In the genomic region with DNA sequence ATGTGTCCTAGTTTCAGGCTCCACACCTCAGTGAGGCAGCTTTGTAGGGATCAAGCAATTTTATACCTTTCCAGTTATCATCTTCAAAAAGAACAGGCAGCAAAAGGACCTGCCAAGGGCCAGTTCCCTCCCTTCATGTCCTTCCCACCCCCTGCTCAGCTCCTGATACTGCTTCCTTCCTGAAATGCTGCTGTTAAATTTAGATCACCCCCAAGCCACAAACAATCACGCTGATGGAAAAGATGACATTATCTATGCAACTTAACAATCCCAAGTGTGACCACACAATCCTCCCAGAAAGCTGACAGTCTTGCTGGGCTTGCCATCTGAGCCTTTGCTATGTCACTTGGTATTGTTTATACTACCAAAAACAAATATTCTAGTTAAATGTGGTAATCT, we compare ENCODE assay signal across 10 mouse cellular contexts. TPM values are rescaled to one million over a fixed set of nuclear protein-coding genes. Genes with fewer than 3 reads are reported as not detected.
DNase-seq lines count a peak whose midpoint lies in the region; ATAC-seq lines count a peak whose summit lies in the region.
"Had no signal": no experiment of that assay in that cellular context is flagged by ENCODE, and none has a peak within 500 bp of the region (broad histone marks: within the 10 kb centered on the region; RNA-seq: fewer than 3 reads in every experiment).

No protein-coding gene starts in this region.

- H3K9me3 ChIP-seq in liver, embryonic 15.5 days (replicated peaks), result no peaks in the 10 kb centered on the region
- no peaks in the 10 kb centered on the region for H3K9me3 ChIP-seq in stomach, embryonic 16.5 days (replicated peaks; ENCODE audit: control insufficient read depth, low read length)
- H3K9me3 ChIP-seq in forebrain, embryonic 16.5 days (ENCODE audit: control insufficient read depth, low read length), result no peaks in the 10 kb centered on the region
- H3K9me3 ChIP-seq: embryonic facial prominence, embryonic 13.5 days had no signal

- H3K36me3 ChIP-seq in liver, embryonic 15.5 days (replicated peaks), result no peaks in the 10 kb centered on the region; the same call in 1 of the 2 replicates
- no peaks in the 10 kb centered on the region for H3K36me3 ChIP-seq in stomach, embryonic 16.5 days (ENCODE audit: control insufficient read depth, insufficient read depth, low read length)
- H3K36me3 ChIP-seq in forebrain, embryonic 16.5 days (ENCODE audit: control insufficient read depth, insufficient read depth), result no peaks in the 10 kb centered on the region

- no peaks in the 10 kb centered on the region for H3K27me3 ChIP-seq in liver, embryonic 15.5 days
- H3K27me3 ChIP-seq in stomach, embryonic 16.5 days (ENCODE audit: control insufficient read depth, insufficient read depth, low read length), result no peaks in the 10 kb centered on the region
- H3K27me3 ChIP-seq in forebrain, embryonic 16.5 days (replicated peaks; ENCODE audit: control insufficient read depth, insufficient read depth, low read length), result no peaks in the 10 kb centered on the region
- H3K27me3 ChIP-seq: embryonic facial prominence, embryonic 13.5 days had no signal

- peaks cover 61% of the 10 kb centered on the region for H3K4me1 ChIP-seq in liver, embryonic 15.5 days (replicated peaks)
- H3K4me1 ChIP-seq in stomach, embryonic 16.5 days (ENCODE audit: control insufficient read depth, insufficient read depth, low read length), result peaks cover 22% of the 10 kb centered on the region
- peaks cover 19% of the 10 kb centered on the region for H3K4me1 ChIP-seq in forebrain, embryonic 16.5 days (replicated peaks; ENCODE audit: control insufficient read depth, insufficient read depth, low read length)

- WGBS in liver, embryonic 15.5 days (ENCODE audit: insufficient replicate concordance), result 7% methylated on average over 1 of the region's 1 CpGs
- WGBS in stomach, embryonic 16.5 days, result 56% methylated on average over 1 of the region's 1 CpGs
- WGBS in forebrain, embryonic 16.5 days, result 90% methylated on average over 1 of the region's 1 CpGs

- 0 out of 2 replicates have a peak overlapping the region, but pooled peaks have one; percentile 5 for H3K4me2 ChIP-seq in liver, embryonic 15.5 days
- H3K4me2 ChIP-seq in stomach, embryonic 16.5 days (ENCODE audit: low read depth, low read length), result no peak overlapping the region
- no peak overlapping the region for H3K4me2 ChIP-seq in forebrain, embryonic 16.5 days (ENCODE audit: low read length)
- H3K4me2 ChIP-seq: embryonic facial prominence, embryonic 13.5 days had no signal

- no peak overlapping the region for H3K9ac ChIP-seq in liver, embryonic 15.5 days
- no peak overlapping the region for H3K9ac ChIP-seq in stomach, embryonic 16.5 days (ENCODE audit: low read length)
- H3K9ac ChIP-seq in forebrain, embryonic 16.5 days (replicated peaks; ENCODE audit: low read depth, low read length), result no peak overlapping the region
- H3K9ac ChIP-seq: embryonic facial prominence, embryonic 13.5 days had no signal

- peak; percentile 21 to 27 for DNase-seq in kidney, postnatal 36 days
- DNase-seq in kidney, postnatal 25 days, result no peak
- DNase-seq in heart, adult 9 months (ENCODE audit: low spot score in 2 of 2), result peak; percentile 58 to 67
- no peak for DNase-seq in cerebellum, adult 9-10 months
- DNase-seq: thymus, postnatal 36 days had no signal

- no peak for ATAC-seq in liver, embryonic 15.5 days (ENCODE audit: insufficient read depth)
- ATAC-seq in stomach, embryonic 16.5 days (ENCODE audit: insufficient read depth, low FRiP score), result no peak
- ATAC-seq in forebrain, embryonic 16.5 days, result no peak
- ATAC-seq: hindbrain, postnatal 0 days had no signal

- H3K4me3 ChIP-seq in liver, embryonic 15.5 days (replicated peaks), result no peak overlapping the region
- H3K4me3 ChIP-seq in stomach, embryonic 16.5 days (replicated peaks; ENCODE audit: low read length), result no peak overlapping the region
- no peak overlapping the region for H3K4me3 ChIP-seq in forebrain, embryonic 16.5 days (replicated peaks; ENCODE audit: low read length)
- H3K4me3 ChIP-seq: embryonic facial prominence, embryonic 13.5 days had no signal

- H3K27ac ChIP-seq in liver, embryonic 15.5 days (replicated peaks), result no peak overlapping the region; the same call in 1 of the 2 replicates
- H3K27ac ChIP-seq in stomach, embryonic 16.5 days (ENCODE audit: low read length), result peak overlapping the region; percentile 0; the same call in 1 of the 2 replicates
- no peak overlapping the region for H3K27ac ChIP-seq in forebrain, embryonic 16.5 days (ENCODE audit: low read length)
- H3K27ac ChIP-seq: embryonic facial prominence, embryonic 13.5 days; hindbrain, postnatal 0 days had no signal

RNA-seq across cellular contexts. Expression of a gene that starts 5.7 kb away (rescaled TPM):
- 6.6 and 8.4 TPM in 2 replicates for polyA plus RNA-seq in liver, embryonic 15.5 days (2015; fragmentation: Nextera tagmentation; extraction: Ambion mirVana)
- polyA plus RNA-seq in stomach, embryonic 16.5 days (2015; fragmentation: Nextera tagmentation; extraction: Ambion mirVana), result 26.3 and 27.7 TPM in 2 replicates
- polyA plus RNA-seq in forebrain, embryonic 16.5 days (2015; fragmentation: Nextera tagmentation; extraction: Ambion mirVana), result 56.6 and 59.2 TPM in 2 replicates

RNA-seq across cellular contexts. Expression of a gene that starts 30.9 kb away (rescaled TPM):
- polyA plus RNA-seq in liver, embryonic 15.5 days (2015; fragmentation: Nextera tagmentation; extraction: Ambion mirVana), result 156 and 174 TPM in 2 replicates
- 57.2 and 62.0 TPM in 2 replicates for polyA plus RNA-seq in stomach, embryonic 16.5 days (2015; fragmentation: Nextera tagmentation; extraction: Ambion mirVana)
- polyA plus RNA-seq in forebrain, embryonic 16.5 days (2015; fragmentation: Nextera tagmentation; extraction: Ambion mirVana), result 56.3 and 61.2 TPM in 2 replicates

RNA-seq across cellular contexts. Expression of a gene that starts 30.9 kb away (rescaled TPM):
- 6.1 and 6.7 TPM in 2 replicates for polyA plus RNA-seq in liver, embryonic 15.5 days (2015; fragmentation: Nextera tagmentation; extraction: Ambion mirVana)
- polyA plus RNA-seq in stomach, embryonic 16.5 days (2015; fragmentation: Nextera tagmentation; extraction: Ambion mirVana), result 0.12 and 0.66 TPM in 2 replicates
- not detected in 2 replicates for polyA plus RNA-seq in forebrain, embryonic 16.5 days (2015; fragmentation: Nextera tagmentation; extraction: Ambion mirVana)
- polyA plus RNA-seq: embryonic facial prominence, embryonic 13.5 days had no signal

RNA-seq across cellular contexts. Expression of a gene that starts 33.2 kb away (rescaled TPM):
- 0.35 and 0.59 TPM in 2 replicates for polyA plus RNA-seq in liver, embryonic 15.5 days (2015; fragmentation: Nextera tagmentation; extraction: Ambion mirVana)
- 0.42 and 0.56 TPM in 2 replicates for polyA plus RNA-seq in stomach, embryonic 16.5 days (2015; fragmentation: Nextera tagmentation; extraction: Ambion mirVana)
- 0.25 and 0.52 TPM in 2 replicates for polyA plus RNA-seq in forebrain, embryonic 16.5 days (2015; fragmentation: Nextera tagmentation; extraction: Ambion mirVana)

RNA-seq across cellular contexts. Expression of a gene that starts 38.5 kb away (rescaled TPM):
- 0.23 and 0.37 TPM in 2 replicates for polyA plus RNA-seq in liver, embryonic 15.5 days (2015; fragmentation: Nextera tagmentation; extraction: Ambion mirVana)
- 0.11 and 0.31 TPM in 2 replicates for polyA plus RNA-seq in stomach, embryonic 16.5 days (2015; fragmentation: Nextera tagmentation; extraction: Ambion mirVana)
- 0.21 TPM in 1 of 2 replicates, not detected in the other for polyA plus RNA-seq in forebrain, embryonic 16.5 days (2015; fragmentation: Nextera tagmentation; extraction: Ambion mirVana)

Comparison
In these comparisons a context has a peak if more than half of its experiments do, and no peak if none do; other contexts are left out.
1. DNase-seq: peak in kidney, postnatal 36 days (2 of 2) and heart, adult 9 months (2 of 2); none in kidney, postnatal 25 days (0 of 2) and cerebellum, adult 9-10 months (single experiment).